Mouse (Mus musculus): ENCODE results near the gene Fbxl17.

Gene Fbxl17

DNA sequence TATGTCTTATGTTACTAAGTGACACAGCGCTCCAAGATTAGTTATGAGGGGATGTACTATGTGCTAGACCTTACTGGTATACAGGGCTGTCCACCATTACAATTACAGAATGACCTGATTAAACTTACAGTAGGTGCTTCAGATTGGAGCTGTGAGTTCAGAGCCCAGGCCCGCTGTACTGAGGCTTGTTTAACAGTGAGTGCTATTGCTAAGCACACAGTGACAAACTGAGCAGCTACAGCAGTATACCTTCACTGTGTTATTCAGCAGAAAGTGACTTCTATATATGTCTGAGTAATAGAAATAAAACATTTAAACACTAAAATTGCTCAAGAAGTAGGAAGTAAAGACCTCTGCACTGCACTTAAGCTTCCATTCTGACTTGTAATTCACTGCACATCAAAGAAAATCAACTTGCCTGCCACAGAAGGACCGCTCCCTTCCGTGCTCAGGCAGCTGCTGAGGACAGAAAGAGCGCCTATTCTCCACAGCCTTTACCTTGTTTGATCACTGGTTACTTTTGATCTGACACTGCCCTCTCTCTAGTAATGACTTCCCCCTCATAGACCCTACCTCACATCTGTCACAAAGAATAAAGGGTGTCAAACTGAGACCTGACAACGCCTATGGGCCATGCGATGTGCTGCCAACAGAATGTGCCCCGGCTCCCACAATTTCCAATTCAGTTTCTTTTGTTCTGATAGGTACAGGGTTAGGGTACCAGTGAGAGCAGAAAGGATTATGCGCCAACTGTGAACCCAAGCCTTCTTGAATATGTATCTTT lies 39.9 kb downstream of the Fbxl17 start:
- DNase-seq (ENCODE audit: low read depth, low spot score) = no peak

DNA sequence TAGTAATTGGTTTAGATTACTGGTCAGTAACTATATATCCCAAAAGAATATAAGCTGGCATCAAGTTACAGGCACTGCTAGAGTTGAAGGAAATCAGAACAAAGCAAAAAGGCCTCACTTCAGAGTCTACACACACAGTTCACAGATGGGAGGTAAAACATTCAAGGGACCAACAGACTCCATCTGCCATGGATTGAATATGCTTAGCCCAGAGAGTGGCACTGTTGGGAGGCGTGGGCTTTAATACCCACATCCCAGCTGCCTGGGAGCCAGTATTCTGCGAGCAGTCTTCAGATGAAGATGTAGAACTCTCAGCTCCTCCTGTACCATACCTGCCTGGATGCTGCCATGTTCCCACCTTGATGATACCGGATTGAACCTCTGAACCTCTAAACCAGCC lies 41.8 kb downstream of the Fbxl17 start:
- DNase-seq (ENCODE audit: low read depth, low spot score) = no peak

DNA sequence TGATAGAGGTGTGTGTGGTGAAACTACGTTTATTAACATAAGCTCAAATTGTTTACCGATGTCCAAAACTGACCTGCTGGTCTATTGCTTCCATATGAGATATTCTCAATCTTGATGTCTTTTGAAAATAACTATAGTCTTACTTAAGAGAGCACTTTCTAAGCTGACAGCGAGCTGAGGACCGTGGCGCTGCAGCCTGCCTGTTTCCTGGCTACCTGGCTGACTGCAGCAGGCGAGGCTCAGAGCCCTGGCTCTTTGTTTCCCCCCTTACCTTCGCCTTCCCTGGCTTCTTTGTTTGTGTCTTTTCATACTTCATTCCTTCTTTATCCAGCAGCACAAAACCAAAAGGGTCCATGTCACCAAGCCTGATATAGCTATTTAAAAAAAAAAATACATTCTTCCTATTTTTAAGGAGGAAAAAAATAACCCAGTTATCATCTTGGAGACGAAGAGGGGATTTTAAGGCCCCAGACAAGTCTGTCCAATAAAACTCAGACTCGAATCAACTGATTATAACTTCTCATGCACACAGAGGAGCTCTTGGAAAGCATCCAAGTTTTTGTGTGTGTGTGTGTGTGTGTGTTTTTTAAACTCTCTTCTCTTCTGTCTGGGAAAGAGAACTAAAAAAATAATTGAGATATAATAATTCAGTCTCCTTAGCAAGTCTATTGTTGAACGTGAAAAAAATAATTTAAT lies 48.4 kb downstream of the Fbxl17 start:
- no peak for DNase-seq (ENCODE audit: low read depth, low spot score)

DNA sequence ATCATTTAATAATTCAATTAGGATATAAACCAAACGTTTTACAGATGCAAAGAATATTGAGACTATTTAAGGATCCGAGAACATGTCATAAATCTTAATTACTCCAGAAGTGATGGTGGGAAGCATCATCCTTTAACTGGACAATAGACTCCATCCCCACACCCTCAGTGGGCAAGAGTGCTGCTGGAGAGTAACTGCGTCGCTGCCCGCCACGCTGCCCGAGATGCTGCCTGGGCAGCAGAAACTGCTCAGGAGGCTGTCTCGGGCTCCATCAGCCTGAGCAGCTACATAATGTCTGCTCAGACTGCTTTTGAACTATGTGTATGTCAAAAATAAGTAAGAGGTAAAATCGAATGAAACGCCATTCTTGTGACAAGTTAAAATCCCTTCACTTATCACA lies 52.1 kb downstream of the Fbxl17 start:
- no peak for DNase-seq (ENCODE audit: low read depth, low spot score)

DNA sequence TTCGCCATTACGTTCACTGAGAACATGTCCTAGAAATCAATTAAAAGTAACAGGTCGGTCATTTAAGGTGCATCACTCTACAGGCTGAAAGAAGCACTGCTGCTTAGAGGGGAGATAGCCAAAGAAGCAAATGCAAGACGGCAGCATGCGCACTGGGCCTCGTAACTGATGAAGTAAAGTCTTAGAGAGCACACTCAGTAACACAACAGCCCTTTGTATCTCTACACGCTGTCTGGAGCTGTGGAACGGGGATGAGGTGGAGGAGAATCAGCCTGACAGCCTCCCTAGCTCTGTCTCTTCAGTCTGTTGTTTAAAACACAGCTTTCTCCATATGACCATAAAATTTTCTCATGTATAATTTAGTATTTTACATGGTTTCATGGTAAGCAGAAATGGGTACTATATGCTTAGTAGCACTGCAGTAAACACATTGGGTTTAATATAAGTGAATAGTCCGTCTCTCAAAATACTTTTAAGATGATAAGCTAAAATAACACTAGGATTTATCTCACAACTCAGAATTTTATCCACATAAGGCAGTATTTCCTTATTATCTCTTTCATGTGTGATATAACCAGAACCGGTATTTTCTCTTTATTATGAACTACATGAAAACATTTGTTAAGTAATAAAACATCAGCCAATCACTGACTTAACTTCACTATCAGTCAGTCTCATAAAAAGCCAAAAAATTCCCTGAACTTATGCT lies 52.7 kb downstream of the Fbxl17 start:
- DNase-seq (ENCODE audit: low read depth, low spot score) = no peak

DNA sequence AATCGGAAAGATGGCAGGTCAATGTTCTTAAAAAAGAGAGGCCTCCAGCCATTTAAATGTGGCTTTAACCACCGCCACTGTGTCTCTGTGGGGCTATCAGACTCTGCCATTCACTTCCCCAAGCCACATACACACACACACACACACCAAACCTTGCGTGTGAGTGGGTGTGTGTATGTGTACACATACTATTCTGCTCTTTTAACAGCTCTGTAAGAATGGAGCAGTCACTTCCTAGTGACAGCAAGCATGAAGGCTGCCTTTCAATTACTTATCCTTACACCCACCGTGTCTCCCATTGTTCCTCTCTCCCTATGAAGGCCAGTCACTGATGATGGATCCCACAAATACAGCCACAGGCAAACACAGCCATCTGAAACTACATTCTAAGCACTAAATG lies 54.6 kb downstream of the Fbxl17 start:
- no peak for DNase-seq (ENCODE audit: low read depth, low spot score)

DNA sequence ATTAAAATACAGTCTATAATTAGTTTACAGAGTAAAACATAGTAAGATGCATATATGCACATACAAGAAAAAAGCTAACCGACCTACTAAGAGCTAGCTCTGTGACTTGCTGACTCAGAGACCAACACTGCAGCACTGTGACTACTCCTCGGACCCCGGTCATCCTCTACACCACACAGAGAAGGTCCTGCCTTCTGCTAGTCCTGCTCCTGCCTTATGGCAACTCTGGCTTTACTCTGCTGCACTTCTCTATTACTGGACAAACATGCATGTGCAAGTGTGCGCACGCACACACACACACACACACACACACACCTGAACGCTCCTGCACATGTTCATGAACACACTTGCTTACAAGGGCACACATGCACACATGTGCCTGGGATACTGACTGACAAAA lies 62.4 kb downstream of the Fbxl17 start:
- no peak for DNase-seq (ENCODE audit: low read depth, low spot score)

DNA sequence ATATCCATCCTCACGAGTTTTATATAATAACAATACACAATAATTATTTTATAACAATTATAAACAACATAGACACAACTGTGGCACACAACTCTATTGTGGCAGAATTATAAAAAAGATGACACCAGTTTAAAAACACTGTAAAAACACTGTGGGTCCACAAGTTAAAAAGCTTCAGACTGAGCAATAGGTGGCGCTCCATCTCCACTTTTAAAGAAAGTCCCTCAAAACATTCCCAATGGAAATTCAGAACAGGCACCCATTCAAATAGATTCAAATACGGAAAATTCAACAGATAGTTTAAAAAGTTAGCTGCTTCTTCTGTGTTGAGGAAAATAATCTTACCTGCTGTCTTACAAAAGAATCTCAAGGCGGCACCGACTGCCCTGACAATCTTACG lies 65.7 kb downstream of the Fbxl17 start:
- peak; percentile 38 for DNase-seq (ENCODE audit: low read depth, low spot score)

DNA sequence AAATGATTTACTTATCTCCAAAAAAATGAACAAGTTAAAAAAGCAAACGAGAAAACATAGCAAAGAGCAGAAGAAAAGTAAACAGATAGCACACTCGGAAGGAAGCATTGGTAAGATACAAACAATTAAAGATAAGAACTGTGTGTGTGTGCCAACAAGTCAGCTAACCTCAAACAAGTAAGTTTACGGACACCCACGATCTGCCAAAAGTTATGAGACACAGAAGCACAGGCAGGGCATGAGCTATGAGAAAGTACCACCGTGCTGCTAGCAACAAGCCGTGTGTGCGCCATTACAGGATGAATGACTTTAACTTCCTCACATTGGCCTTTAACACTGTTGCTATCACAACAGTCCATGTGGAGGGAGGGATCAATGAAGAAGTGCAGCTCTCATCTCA lies 68.2 kb downstream of the Fbxl17 start:
- DNase-seq (ENCODE audit: low read depth, low spot score) = no peak

DNA sequence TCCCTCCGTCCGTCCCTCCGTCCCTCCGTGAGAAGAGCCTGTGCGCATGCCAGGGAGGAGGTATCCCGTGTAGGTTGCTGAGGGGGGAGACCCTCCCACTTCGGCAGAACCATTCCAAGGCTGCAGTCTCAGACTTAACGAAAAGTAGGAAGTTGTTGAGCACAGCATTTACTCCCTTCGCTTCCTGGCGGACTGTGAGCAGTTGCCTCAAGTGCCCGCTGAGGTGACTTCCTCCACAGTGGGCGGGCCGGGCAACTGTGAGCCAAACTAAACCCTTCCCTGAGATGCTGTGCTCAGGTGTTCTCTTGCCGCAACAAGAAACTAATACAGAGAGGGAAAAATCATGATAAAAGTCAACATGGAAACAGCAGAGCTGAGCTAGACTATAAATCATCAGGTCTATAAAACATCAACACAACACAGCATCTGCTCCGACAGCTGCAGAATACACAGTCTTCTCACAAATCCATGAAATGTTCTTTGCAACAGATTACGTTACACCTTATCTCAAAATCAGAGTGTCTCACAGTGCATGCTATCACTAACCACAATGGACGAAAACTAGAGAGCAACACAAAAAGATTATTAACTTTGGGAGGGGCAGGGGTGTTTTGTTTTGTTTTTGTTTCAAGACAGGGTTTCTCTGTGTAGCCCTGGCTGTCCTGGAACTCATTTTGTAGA lies 69.3 kb downstream of the Fbxl17 start:
- DNase-seq (ENCODE audit: low read depth, low spot score) = peak; percentile 5

DNA sequence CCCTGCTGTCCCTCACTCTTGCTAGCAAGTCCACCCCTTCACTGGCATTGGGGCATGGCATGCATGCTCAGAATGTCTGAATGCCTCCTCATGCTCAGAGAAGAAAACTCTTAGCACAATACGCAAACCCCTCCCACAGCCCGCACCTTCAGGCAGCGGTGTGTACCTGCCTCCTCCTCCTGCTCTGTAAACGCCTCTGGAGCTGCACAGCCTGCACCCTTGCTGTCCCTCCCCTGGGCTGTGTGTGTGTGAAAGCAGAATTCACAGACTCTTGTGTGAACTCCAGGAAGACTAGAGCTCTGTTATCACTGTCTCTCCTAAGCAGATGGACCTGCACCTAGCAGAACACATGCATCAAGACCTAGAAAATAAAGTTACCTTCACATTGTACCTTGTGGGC lies 76.0 kb downstream of the Fbxl17 start:
- DNase-seq (ENCODE audit: low read depth, low spot score) = no peak

DNA sequence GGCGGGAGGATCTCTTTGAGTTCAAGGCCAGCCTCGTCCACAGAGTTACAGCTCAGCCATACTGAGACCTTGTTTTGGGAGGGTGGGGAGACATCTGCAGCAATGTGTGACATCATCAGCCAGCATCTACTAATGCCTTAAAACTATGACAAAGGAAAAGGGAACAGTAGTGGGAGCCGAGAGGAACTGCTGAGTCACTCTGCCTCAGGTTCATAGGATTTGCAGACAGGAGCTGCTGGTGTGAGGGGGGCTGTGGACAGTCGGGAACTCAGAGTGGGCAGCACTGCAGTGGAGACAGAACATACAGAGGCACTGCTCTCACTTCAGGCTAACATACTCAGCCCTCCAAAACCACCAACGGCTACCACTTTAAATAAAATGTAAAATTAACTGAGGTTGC lies 77.1 kb downstream of the Fbxl17 start:
- no peak for DNase-seq (ENCODE audit: low read depth, low spot score)

DNA sequence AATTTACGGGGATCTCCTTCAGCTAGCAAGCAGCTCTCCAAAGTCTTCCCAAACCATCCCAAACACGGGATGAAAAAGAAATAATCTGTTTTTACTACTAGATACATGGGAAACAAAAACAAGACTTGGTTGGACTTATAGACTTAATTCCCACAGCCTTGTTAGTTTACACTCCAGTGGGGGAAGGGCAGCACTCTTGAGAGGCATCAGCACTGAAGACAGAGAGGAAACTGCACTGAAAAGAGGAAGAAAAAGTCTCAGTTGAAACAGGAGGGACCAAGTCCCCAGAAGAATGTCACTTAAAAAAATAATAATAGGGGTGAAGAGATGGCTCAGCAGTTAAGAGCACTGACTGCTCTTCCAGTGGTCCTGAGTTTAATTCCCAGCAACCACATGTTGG lies 78.0 kb downstream of the Fbxl17 start:
- DNase-seq (ENCODE audit: low read depth, low spot score) = no peak

DNA sequence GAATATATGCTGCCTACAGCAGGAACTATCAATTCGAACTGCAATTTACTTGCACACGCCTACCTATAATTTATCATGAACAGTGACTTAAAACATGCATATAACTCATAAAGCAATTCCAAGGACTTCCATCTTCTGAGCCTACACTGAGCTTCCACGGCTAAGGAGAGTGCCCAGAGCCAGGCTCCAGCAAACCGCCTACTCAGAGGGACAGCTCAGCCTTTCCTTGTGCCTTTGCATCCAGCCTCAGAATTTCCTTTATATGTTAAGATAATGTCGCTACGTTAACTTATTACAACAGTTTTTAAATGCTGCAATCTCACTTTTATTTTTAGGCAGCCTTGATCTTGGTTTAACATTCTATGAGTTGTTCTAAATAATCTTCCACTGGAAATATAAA lies 80.3 kb downstream of the Fbxl17 start:
- no peak for DNase-seq (ENCODE audit: low read depth, low spot score)

DNA sequence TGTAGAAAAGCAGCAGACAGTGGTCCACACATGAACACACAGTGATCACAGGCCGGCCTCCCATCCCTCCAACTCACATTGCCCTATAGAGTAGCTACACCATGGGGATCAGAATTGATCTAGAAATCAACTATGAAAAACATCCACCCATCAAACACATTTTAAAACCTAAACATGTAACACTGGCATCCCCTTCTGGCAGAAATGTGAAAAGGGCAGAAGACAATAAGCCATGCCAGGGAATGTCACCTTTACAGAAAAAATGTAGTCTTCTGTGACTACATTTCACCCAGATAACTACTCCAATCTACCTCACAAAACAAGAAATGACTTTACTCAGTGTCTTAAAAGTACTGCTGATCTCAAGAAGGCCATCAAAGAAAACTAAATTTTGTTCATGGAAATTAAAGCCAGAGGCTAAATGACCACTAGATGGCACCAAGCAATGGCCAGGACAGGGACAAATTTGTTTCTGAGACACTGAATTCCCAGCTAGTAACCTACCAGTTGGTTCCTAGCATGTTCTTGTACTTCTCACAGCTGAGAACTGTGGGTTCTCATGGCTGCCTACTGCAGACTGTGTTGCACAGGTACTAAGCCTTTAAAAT lies 85.7 kb downstream of the Fbxl17 start:
- no peak for DNase-seq (ENCODE audit: low read depth, low spot score)

DNA sequence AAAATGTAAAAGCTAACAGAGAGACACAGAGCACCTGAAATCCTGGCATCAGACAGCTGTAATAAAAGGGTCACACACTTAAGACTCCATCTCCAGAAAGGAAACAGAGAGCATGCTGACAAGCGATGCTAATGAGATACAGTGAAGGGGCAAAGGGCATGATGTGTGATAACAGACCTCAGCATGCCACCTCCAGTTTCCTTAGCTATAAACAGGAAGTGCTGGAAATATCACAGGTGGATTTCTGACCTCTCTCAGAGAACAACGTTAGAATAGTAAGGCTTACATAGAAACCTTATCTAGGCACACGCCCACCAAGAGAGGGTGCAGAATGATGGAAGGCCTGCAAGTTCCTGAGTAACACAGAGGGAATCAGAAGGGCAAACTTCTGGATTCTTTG lies 88.3 kb downstream of the Fbxl17 start:
- DNase-seq (ENCODE audit: low read depth, low spot score) = no peak

DNA sequence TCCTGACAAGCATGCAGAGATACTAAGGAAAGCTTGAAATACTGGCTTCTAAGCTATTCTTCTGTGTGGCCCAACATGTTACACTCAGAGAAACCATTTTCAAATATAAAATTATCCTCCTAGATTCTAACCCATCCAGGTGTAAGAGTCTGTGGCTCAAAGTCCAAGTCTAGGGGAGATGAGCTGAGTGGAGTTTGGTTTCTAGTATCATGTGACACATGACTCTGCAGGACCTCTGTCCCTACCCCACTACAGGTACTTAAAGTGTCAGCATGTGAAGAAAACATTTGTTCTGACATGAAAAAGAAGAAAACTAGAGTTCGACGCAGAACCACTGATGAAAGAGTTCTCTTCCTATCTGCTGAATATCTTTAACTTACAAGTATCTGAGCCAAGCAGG lies 89.7 kb downstream of the Fbxl17 start:
- DNase-seq (ENCODE audit: low read depth, low spot score) = no peak

DNA sequence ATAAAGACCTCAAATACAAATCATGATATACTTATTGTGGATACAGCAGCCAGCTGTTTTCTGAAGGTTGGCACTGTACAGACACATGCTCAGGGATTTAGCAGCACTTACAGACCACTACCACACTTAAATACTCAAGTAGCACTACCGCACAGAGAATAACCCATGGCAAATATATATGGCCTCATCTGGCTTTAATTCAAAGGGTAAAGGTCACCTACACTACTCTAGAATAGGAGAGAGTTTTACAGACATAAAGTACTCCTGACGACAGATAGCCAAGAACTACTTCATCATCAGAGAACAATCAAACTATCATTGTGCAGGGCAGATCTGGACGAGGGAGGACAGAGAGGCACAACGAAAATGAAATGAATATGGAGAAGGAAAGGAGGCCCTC lies 93.9 kb downstream of the Fbxl17 start:
- peak; percentile 54 for DNase-seq (ENCODE audit: low read depth, low spot score)

DNA sequence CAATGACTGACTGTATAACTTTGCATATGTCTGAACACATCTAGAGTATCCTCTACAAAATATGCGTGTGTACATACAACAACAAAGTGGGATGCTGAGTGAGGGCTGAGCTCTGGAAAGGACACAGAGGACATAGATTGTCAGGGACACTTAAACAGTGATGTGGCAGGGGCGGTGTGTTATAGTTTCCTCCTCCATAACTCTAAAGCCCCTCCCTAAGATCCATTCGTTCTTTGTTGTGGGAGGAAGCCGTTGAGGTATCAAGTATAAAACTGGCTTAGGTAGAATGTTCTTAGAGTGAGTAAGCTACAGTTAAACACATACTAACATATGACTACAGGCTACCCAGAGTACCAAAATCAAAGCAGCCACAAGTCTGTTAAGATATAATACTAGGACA lies 94.3 kb downstream of the Fbxl17 start:
- DNase-seq (ENCODE audit: low read depth, low spot score) = no peak

DNA sequence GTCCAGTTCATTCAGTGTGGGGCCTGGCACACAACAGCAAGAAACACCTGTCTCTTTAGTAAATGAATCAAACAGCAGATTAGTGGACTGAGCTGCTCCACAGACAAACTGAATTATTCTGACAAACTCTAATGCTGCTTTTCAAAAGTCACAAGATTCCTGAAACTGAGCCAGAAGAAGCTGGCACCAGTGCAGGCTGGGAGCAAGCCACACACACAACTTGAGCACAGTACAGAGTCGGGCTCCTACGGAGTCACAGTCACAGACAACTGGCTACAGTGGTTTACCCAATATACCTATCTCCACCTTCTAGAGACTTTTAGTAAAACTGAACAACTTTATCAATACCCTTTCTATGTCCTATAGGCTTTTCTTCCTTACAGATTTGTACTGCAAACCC lies 94.8 kb downstream of the Fbxl17 start:
- DNase-seq (ENCODE audit: low read depth, low spot score) = no peak

DNA sequence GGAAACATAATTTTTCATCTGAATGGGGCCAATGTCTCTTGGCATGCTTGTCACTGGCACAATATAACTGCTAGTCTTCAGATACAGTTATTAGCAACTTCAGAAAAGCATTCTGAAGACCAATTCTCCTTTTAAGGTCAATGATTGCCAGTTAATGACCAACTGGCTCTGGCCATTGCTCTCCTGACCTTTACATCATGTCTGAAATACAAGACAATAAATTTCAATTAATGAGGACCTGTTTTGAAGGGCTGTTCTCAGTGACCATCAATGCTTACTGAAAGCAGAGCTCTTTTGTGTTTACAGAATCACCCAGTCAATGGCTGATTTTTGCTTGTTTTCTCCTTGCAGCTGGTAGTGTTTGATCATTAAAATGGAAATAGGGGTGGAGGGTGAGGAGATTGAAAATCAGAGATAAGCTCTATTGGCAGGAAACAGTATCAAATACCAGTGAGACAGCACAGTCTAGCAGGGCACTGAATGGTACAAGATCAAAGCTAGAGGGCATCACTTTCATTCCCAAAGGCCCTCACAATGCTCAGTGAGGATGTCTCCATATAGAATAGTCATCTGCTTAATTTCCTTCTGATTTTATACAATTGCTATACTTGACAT lies 95.9 kb downstream of the Fbxl17 start:
- DNase-seq (ENCODE audit: low read depth, low spot score) = no peak

All from forelimb bud, embryonic 11.5 days (tissue).